Mouse (Mus musculus): ENCODE data around the gene Mylk.

- TF ChIP-seq CTCF (IDR thresholded peaks at IDR 0.05; ENCODE audit: borderline replicate concordance, insufficient read depth, low read depth, low read length) (no peak), POLR2A (IDR thresholded peaks at IDR 0.05; ENCODE audit: borderline replicate concordance, insufficient read depth, low read length) (no peak)
These were observed 89.5 kb downstream of the Mylk start for GRCm38 (mm10) chr16:34834477-34834876.

Data from cerebellum, adult 2 months (tissue).